Mouse (Mus musculus): ENCODE results near the gene Ddb1.

GRCm38 (mm10) chr19:10645616-10646015 is 40.5 kb downstream of the Ddb1 start:
- TF ChIP-seq POLR2A (IDR thresholded peaks at IDR 0.05; ENCODE audit: borderline replicate concordance, low read depth, low read length) (no peak), CTCF (IDR thresholded peaks at IDR 0.05; ENCODE audit: low read depth, low read length) (no peak)
